Mouse (Mus musculus) megakaryocyte progenitor cell, adult 5-6 weeks (primary cell): Measurements from ENCODE around the gene Dusp9. TPM values are rescaled to one million over a fixed set of nuclear protein-coding genes. Genes with fewer than 3 reads are reported as not detected.

Experiments
- ATAC-seq: replicated peaks from 2 replicates; pipeline ENCODE4 v1.8.0; 2016; ENCODE audit warnings: mild to moderate bottlenecking, moderate TSS enrichment, inconsistent platforms; ENCODE audit not compliant: poor library complexity
- total RNA-seq, 2 experiments: library from RNA; stranded (forward) in 1 of 2; stranded (reverse) in 1 of 2; fragments of 157-497, 149-512 nt in 1 of 2; fragments of 200-1000 nt in 1 of 2; gene quantifications; 2 replicates each; pipeline versions ENCODE4 v1.2.3 to v1.2.4; 2015 to 2017

Gene Dusp9
- total RNA-seq, 2 experiments from 2014 or later, result 0.67 TPM

GRCm38 (mm10) chrX:73660284-73660665 is 21.1 kb downstream of the Dusp9 start:
- no peak for ATAC-seq

DNA sequence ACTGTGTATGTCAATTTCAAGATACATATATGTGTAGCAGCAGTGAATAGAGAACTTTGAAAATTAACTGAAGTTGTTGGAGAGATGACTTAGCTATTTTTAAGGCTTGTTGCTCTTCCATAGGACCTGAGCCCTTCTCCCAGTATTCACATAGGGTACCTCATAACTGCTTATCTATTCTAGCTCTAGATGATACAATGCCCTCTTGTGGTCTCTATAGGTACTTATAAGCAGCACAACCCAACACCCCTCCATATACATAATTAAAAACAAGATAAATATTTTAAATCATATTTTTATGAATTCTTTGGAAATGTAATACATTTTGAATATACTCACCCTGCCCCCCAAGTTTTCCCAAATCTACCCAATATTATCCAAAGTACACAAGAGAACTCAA is 23.9 kb downstream of the Dusp9 start:
- ATAC-seq, result peak; percentile 58; the same call in 1 of the 2 replicates

- ATAC-seq, result peak; percentile 83
These were observed 32.8 kb downstream of the Dusp9 start for GRCm38 (mm10) chrX:73672031-73672431.

DNA sequence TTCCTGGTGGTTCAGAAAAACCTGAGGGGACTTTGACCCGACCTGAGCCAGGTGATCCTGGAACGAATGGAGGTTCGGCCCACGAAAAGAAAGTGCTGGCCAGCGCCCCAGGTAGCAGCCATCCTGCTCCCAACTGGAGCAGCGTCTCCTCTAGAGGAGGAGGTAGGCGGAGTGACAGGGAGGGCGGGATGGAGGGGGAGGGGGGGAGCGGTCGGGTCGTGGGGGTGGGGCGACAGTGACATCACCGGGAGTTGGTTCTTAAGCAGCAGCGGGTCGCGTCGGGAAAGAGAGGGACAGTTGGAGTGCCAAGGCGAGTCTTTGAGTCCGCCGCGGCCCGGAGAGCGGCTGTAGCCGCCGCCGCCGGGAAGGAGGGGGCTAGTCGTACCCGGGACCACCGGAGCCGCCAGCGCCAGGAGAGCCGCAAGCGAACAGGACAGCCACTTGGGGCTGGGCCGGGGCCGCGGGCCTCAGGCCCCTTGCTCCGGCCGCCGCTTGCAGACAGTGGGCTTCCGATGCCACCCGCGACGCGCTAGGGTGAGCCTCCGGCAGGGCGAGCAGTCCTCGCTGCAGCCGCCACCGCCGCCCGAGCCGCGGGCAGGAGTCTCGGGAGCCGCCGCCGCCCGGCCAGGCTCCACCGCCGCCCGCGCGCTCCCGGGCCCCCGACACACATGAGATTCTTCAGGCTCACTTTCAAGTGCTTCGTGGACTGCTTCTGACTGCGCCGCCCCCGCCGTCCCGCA is 33.8 kb downstream of the Dusp9 start, which contains the start of gene Slc6a8:
TSS of gene Slc6a8 (plus strand) at position 272 of the 740 bp plus-strand sequence.
- ATAC-seq, result peak; percentile 49; the same call in 1 of the 2 replicates

- ATAC-seq, result no peak
These were observed 34.4 kb downstream of the Dusp9 start for GRCm38 (mm10) chrX:73673619-73673967.

- no peak for ATAC-seq
These were observed 34.9 kb downstream of the Dusp9 start for GRCm38 (mm10) chrX:73673968-73674661.

DNA sequence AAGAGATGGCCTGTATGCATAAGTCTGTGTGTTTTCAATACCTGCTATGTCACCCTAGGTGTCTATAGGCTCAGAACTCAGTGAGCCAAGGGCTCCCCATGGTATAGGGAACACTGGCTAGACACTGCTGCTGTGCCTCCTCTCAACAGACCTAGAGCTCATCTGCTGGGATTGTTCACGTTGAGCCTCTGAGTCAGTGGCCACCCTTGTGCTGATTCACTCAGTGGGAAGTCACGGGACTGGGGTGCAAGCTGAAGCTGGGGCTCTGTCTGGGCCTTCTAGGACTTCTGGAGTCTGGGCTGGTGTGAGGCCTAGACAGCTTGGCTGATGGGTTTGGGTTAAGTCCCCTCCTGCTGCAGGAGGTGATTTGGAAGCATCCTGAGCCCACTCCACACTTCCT is 36.0 kb downstream of the Dusp9 start:
- no peak for ATAC-seq

GRCm38 (mm10) chrX:73676668-73677067 is 37.4 kb downstream of the Dusp9 start:
- ATAC-seq, result no peak

DNA sequence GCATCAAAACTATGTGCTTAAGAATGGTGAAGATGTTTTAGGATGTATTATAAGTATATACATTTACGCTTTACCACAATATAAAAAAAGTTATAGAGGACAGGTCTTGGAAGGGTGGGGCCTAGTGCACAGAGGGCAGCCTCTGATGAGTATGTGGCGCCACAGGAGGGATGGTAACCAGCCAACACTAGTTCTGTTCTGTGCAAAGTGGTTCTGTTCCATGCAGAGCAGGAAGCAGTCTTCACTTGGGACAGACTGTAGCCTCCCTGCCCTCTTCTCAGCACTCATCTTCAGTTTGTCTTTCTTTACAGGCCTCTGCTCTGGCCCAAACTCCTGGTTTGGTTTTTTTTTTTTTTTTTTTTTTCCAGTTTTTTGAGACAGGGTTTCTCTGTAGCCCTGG is 44.9 kb downstream of the Dusp9 start:
- ATAC-seq, result no peak

GRCm38 (mm10) chrX:73684978-73685377 is 45.8 kb downstream of the Dusp9 start:
- ATAC-seq, result no peak

DNA sequence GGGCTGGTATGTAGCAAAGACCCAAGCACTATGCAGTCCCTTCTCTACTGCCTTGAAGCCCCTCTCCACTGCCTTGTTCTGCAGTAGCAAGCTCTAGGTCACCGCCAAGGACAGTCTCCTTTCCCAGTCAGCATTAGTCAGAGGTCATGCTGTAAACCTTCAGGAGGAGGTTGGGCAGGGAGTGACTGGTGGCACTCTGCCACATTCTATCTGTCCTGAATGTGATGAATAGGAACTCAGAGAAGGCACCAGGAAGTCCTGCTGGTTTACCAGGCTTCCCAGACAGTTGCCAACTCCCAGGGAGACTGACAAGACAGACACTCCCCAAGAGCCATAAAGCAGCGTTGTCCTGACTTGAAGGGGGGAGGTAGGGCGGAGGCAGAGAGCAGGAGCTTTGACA is 46.4 kb downstream of the Dusp9 start:
- no peak for ATAC-seq

GRCm38 (mm10) chrX:73690917-73691629 is 51.9 kb downstream of the Dusp9 start:
- ATAC-seq, result peak; percentile 95

Other genes starting within 250 kb of the Dusp9 start
- not detected in 2 replicates for gene Gm18336, start 240.7 kb upstream of the Dusp9 start, total RNA-seq (2015)
- not detected in 2 replicates for gene Gm18336, start 240.7 kb upstream of the Dusp9 start, total RNA-seq (2017)
- not detected in 2 replicates for gene Zfp92, start 228.3 kb upstream of the Dusp9 start, total RNA-seq (2015)
- gene Zfp92, start 228.3 kb upstream of the Dusp9 start, total RNA-seq (2017), result 0.14 TPM in 1 of 2 replicates, not detected in the other
- not detected in 2 replicates for gene Trex2, start 204.1 kb upstream of the Dusp9 start, total RNA-seq (2015)
- not detected in 2 replicates for gene Trex2, start 204.1 kb upstream of the Dusp9 start, total RNA-seq (2017)
- 27.1 and 34.7 TPM in 2 replicates for gene Haus7, start 180.4 kb upstream of the Dusp9 start, total RNA-seq (2015)
- gene Haus7, start 180.4 kb upstream of the Dusp9 start, total RNA-seq (2017), result 48.9 and 63.1 TPM in 2 replicates
- 1.3 and 1.4 TPM in 2 replicates for gene Bgn, start 155.8 kb upstream of the Dusp9 start, total RNA-seq (2015)
- gene Bgn, start 155.8 kb upstream of the Dusp9 start, total RNA-seq (2017), result 0.30 TPM in 1 of 2 replicates, not detected in the other
- gene Atp2b3, start 136.3 kb upstream of the Dusp9 start, total RNA-seq (2015), result not detected in 2 replicates
- not detected in 2 replicates for gene Atp2b3, start 136.3 kb upstream of the Dusp9 start, total RNA-seq (2017)
- gene Pnck, start 20.7 kb downstream of the Dusp9 start, total RNA-seq (2015), result 0.71 and 1.2 TPM in 2 replicates
- gene Pnck, start 20.7 kb downstream of the Dusp9 start, total RNA-seq (2017), result 0.21 TPM in 1 of 2 replicates, not detected in the other
- gene Slc6a8, start 33.7 kb downstream of the Dusp9 start, total RNA-seq (2015), result 0.07 and 0.61 TPM in 2 replicates
- 0.04 TPM in 1 of 2 replicates, not detected in the other for gene Slc6a8, start 33.7 kb downstream of the Dusp9 start, total RNA-seq (2017)
- 265 and 285 TPM in 2 replicates for gene Bcap31, start 76.8 kb downstream of the Dusp9 start, total RNA-seq (2015)
- 218 and 226 TPM in 2 replicates for gene Bcap31, start 76.8 kb downstream of the Dusp9 start, total RNA-seq (2017)
- gene Abcd1, start 77.2 kb downstream of the Dusp9 start, total RNA-seq (2015), result 34.7 and 37.8 TPM in 2 replicates
- gene Abcd1, start 77.2 kb downstream of the Dusp9 start, total RNA-seq (2017), result 13.6 and 19.4 TPM in 2 replicates
- gene Plxnb3, start 117.7 kb downstream of the Dusp9 start, total RNA-seq (2015), result not detected in 2 replicates
- gene Plxnb3, start 117.7 kb downstream of the Dusp9 start, total RNA-seq (2017), result 0.50 TPM in 1 of 2 replicates, not detected in the other
- not detected in 2 replicates for gene Srpk3, start 135.0 kb downstream of the Dusp9 start, total RNA-seq (2015)
- gene Srpk3, start 135.0 kb downstream of the Dusp9 start, total RNA-seq (2017), result 0.20 TPM in 1 of 2 replicates, not detected in the other
- gene Idh3g, start 147.5 kb downstream of the Dusp9 start, total RNA-seq (2015), result 376 and 396 TPM in 2 replicates
- 231 and 238 TPM in 2 replicates for gene Idh3g, start 147.5 kb downstream of the Dusp9 start, total RNA-seq (2017)
- gene Ssr4, start 147.6 kb downstream of the Dusp9 start, total RNA-seq (2015), result 537 and 612 TPM in 2 replicates
- gene Ssr4, start 147.6 kb downstream of the Dusp9 start, total RNA-seq (2017), result 295 and 337 TPM in 2 replicates
- 0.32 and 0.51 TPM in 2 replicates for gene Pdzd4, start 185.6 kb downstream of the Dusp9 start, total RNA-seq (2015)
- 1.2 and 2.1 TPM in 2 replicates for gene Pdzd4, start 185.6 kb downstream of the Dusp9 start, total RNA-seq (2017)